Mouse (Mus musculus) inflammation-experienced regulatory T-cells (primary cell): ENCODE measurements around the gene Fam19a5. TPM values are rescaled to one million over a fixed set of nuclear protein-coding genes. Genes with fewer than 3 reads are reported as not detected.

Experiments
- polyA plus RNA-seq, 2 experiments: library from polyadenylated mRNA; unstranded; fragments of 100-300 nt; shearing (Covaris generic); gene quantifications; one replicate each; pipeline ENCODE4 v1.2.1; 2017

The Fam19a5 gene
- polyA plus RNA-seq, result under 1 TPM in 1 of 2 experiments, not detected in 1; 0.38 TPM

DNA sequence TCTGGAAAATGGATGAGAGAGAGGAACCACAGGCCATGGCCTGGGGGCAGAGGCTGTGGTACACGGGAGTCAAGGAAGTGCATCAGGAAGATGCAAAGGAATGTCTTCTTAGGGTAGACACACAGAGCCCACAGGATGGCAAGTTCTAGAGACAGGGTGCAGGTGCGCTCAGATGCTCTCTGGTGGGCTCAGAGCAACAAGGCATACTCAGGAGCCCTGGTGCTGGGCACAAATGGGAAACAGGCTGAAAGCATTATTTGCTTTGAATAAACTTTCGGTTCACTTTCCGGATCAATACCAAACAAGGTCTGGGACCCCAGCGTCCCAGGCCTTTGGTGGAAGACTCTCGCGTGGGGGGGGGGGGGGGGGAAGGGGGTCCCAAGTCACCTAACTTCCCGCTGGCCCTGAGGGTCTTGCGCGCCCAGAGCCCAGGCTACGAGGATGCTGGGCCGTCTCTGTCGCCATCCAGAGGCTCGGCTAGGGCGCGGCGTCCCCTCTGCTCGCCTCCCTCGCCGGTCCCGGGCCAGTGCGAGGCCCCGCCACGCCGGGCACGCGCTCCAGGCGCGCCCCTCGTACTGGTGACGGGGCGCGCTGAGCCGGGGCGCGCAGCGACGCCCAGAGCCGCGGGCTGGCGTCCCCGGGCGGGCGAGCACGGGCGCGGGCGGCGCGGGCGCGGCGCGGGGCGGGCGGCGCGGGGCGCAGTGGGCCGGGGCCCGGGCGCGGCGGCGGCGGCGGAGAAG, at the start of gene Fam19a5:
Gene Fam19a5 (plus strand): TSS at position 701 of the 740 bp plus-strand sequence.

